Comparison of ENCODE assay signal across 9 mouse cellular contexts in genomic region chr11:115709829-115710559, GRCm38 (mm10). TPM values are rescaled to one million over a fixed set of nuclear protein-coding genes. Genes with fewer than 3 reads are reported as not detected.
A peak's percentile ranks its signal among the peaks of the same experiment; 100 is the strongest.
DNase-seq lines count a peak whose midpoint lies in the region; ATAC-seq and TF ChIP-seq lines count a peak whose summit lies in the region.
"Had no signal": no experiment of that assay in that cellular context is flagged by ENCODE, and none has a peak within 500 bp of the region (broad histone marks: within the 10 kb centered on the region; RNA-seq: fewer than 3 reads in every experiment).

No protein-coding gene starts in this region.

- no peak overlapping the region for H3K27ac ChIP-seq in heart, embryonic 14.5 days (replicated peaks in 1 of 2; ENCODE audit: control insufficient read depth in 1 of 2, insufficient read depth in 1 of 2, low read depth in 2 of 2, low read length in 2 of 2)
- H3K27ac ChIP-seq in embryonic facial prominence, embryonic 12.5 days = no peak overlapping the region
- peak overlapping the region; percentile 36; the same call in 1 of the 2 replicates for H3K27ac ChIP-seq in hindbrain, postnatal 0 days
- H3K27ac ChIP-seq in midbrain, embryonic 14.5 days (replicated peaks; ENCODE audit: low read depth, low read length) = peak overlapping the region; percentile 95; the same call in 1 of the 2 replicates
- no peak overlapping the region for H3K27ac ChIP-seq in left cerebral cortex, adult 2 months

- ATAC-seq in heart, embryonic 14.5 days (ENCODE audit: insufficient number of reproducible peaks, insufficient read depth, low FRiP score, low read depth) = no peak
- ATAC-seq in embryonic facial prominence, embryonic 12.5 days (ENCODE audit: insufficient number of reproducible peaks, insufficient read depth, low FRiP score, low TSS enrichment) = no peak
- ATAC-seq in hindbrain, postnatal 0 days = no peak
- ATAC-seq in midbrain, embryonic 14.5 days (ENCODE audit: low FRiP score, low TSS enrichment) = no peak
- ATAC-seq in inflammation-experienced regulatory T-cells, adult 6 months = no peak

- no peak for TF ChIP-seq CTCF in hindbrain, postnatal 0 days (IDR thresholded peaks at IDR 0.05; ENCODE audit: low read depth)
- no peak for TF ChIP-seq CTCF in left cerebral cortex, adult 2 months (IDR thresholded peaks at IDR 0.05)

- H3K9ac ChIP-seq in heart, embryonic 14.5 days (ENCODE audit: low read length) = peak overlapping the region; percentile 76; the same call in 1 of the 2 replicates
- H3K9ac ChIP-seq in embryonic facial prominence, embryonic 12.5 days = no peak overlapping the region; the same call in 1 of the 2 replicates
- H3K9ac ChIP-seq in hindbrain, postnatal 0 days (replicated peaks; ENCODE audit: low read length) = no peak overlapping the region
- peak overlapping the region; percentile 92; the same call in 1 of the 2 replicates for H3K9ac ChIP-seq in midbrain, embryonic 14.5 days (replicated peaks; ENCODE audit: low read length)

- no peaks in the 10 kb centered on the region for H3K9me3 ChIP-seq in heart, embryonic 14.5 days (ENCODE audit: control insufficient read depth, low read length)
- no peaks in the 10 kb centered on the region for H3K9me3 ChIP-seq in embryonic facial prominence, embryonic 12.5 days
- no peaks in the 10 kb centered on the region for H3K9me3 ChIP-seq in hindbrain, postnatal 0 days (ENCODE audit: low read length)
- H3K9me3 ChIP-seq in midbrain, embryonic 14.5 days (ENCODE audit: control insufficient read depth, low read length) = no peaks in the 10 kb centered on the region

- no peaks in the 10 kb centered on the region for H3K36me3 ChIP-seq in heart, embryonic 14.5 days (ENCODE audit: control insufficient read depth, insufficient read depth, low read length)
- no peaks in the 10 kb centered on the region for H3K36me3 ChIP-seq in embryonic facial prominence, embryonic 12.5 days
- H3K36me3 ChIP-seq in hindbrain, postnatal 0 days (ENCODE audit: insufficient read depth, low read length) = no peaks in the 10 kb centered on the region
- H3K36me3 ChIP-seq in midbrain, embryonic 14.5 days (ENCODE audit: control insufficient read depth, insufficient read depth, low read length) = no peaks in the 10 kb centered on the region

- H3K4me2 ChIP-seq in heart, embryonic 14.5 days (ENCODE audit: low read length) = peak overlapping the region; percentile 90
- peak overlapping the region; percentile 89 for H3K4me2 ChIP-seq in embryonic facial prominence, embryonic 12.5 days (replicated peaks)
- H3K4me2 ChIP-seq in hindbrain, postnatal 0 days (ENCODE audit: low read depth, low read length) = peak overlapping the region; percentile 91
- H3K4me2 ChIP-seq in midbrain, embryonic 14.5 days (ENCODE audit: low read length) = peak overlapping the region; percentile 84

- H3K4me3 ChIP-seq in heart, embryonic 14.5 days (ENCODE audit: control insufficient read depth in 1 of 2, insufficient read depth in 1 of 2, low read depth in 1 of 2, low read length in 2 of 2) = no peak overlapping the region
- no peak overlapping the region for H3K4me3 ChIP-seq in embryonic facial prominence, embryonic 12.5 days
- peak overlapping the region; percentile 99 for H3K4me3 ChIP-seq in hindbrain, postnatal 0 days (ENCODE audit: low read length)
- H3K4me3 ChIP-seq in midbrain, embryonic 14.5 days (replicated peaks; ENCODE audit: low read depth, low read length) = peak overlapping the region; percentile 99
- H3K4me3 ChIP-seq in left cerebral cortex, adult 2 months = no peak overlapping the region; the same call in 1 of the 2 replicates

- H3K27me3 ChIP-seq in heart, embryonic 14.5 days (ENCODE audit: control insufficient read depth, insufficient read depth, low read length) = no peaks in the 10 kb centered on the region
- no peaks in the 10 kb centered on the region for H3K27me3 ChIP-seq in embryonic facial prominence, embryonic 12.5 days
- no peaks in the 10 kb centered on the region for H3K27me3 ChIP-seq in hindbrain, postnatal 0 days (ENCODE audit: insufficient read depth, low read length)
- no peaks in the 10 kb centered on the region for H3K27me3 ChIP-seq in midbrain, embryonic 14.5 days (ENCODE audit: control insufficient read depth, insufficient read depth, low read length)

- DNase-seq in heart, postnatal 4 days = no peak
- no peak for DNase-seq in hindbrain, postnatal 0 days (ENCODE audit: low spot score)
- no peak for DNase-seq in midbrain, embryonic 14.5 days
- no peak for DNase-seq in left cerebral cortex, adult 2 months (ENCODE audit: extremely low spot score in 1 of 2, low spot score in 2 of 2)
- DNase-seq in layer of hippocampus, adult 8-10 months (ENCODE audit: low spot score in 2 of 2) = no peak
- DNase-seq: thymus, adult 2 months had no signal

- peaks cover 6 to 22% of the 10 kb centered on the region in 2 experiments for H3K4me1 ChIP-seq in heart, embryonic 14.5 days (ENCODE audit: control insufficient read depth in 2 of 2, insufficient read depth in 2 of 2, low read length in 2 of 2)
- peaks cover 20% of the 10 kb centered on the region for H3K4me1 ChIP-seq in embryonic facial prominence, embryonic 12.5 days
- H3K4me1 ChIP-seq in hindbrain, postnatal 0 days (ENCODE audit: insufficient read depth, low read length) = 0 out of 2 replicates have a peak, but pooled peaks cover 12% of the 10 kb centered on the region
- peaks cover 18% of the 10 kb centered on the region for H3K4me1 ChIP-seq in midbrain, embryonic 14.5 days (ENCODE audit: control insufficient read depth, insufficient read depth, low read length)

- intact Hi-C loops in left cerebral cortex, adult 2 months (cut with DNase I) = loop anchor here (1.0 to 10.0 kb wide), 2 partner anchors 36 to 225 kb away; no protein-coding TSS in a partner anchor

- 53% methylated on average over 6 of the region's 6 CpGs for WGBS in heart, embryonic 14.5 days
- WGBS in embryonic facial prominence, embryonic 12.5 days = 52% methylated on average over 6 of the region's 6 CpGs
- WGBS in hindbrain, postnatal 0 days = 49% methylated on average over 6 of the region's 6 CpGs
- WGBS in midbrain, embryonic 14.5 days = 59% methylated on average over 6 of the region's 6 CpGs

RNA-seq across cellular contexts. Expression of gene Grb2, which starts 1.6 kb away (rescaled TPM):
- 59.4 and 63.9 TPM in 2 replicates for polyA plus RNA-seq in heart, embryonic 14.5 days (2014; fragmentation: Nextera tagmentation; extraction: Ambion mirVana)
- 100 to 1,000 TPM; 119 to 134 TPM for total RNA-seq in heart, postnatal 4 days (2021)
- 115 and 118 TPM in 2 replicates for polyA plus RNA-seq in embryonic facial prominence, embryonic 12.5 days (2016; fragmentation: Nextera tagmentation; extraction: Ambion mirVana)
- 68.0 and 76.6 TPM in 2 replicates for total RNA-seq in hindbrain, postnatal 0 days (2014; rRNA removed)
- 139 and 159 TPM in 2 replicates for polyA plus RNA-seq in hindbrain, postnatal 0 days (2015; fragmentation: Nextera tagmentation; extraction: Ambion mirVana)
- 113 and 135 TPM in 2 replicates for polyA plus RNA-seq in midbrain, embryonic 14.5 days (2014; fragmentation: Nextera tagmentation; extraction: Ambion mirVana)
- 10 to 100 TPM; 31.7 to 35.5 (median 33.8) TPM for polyA plus RNA-seq in inflammation-experienced regulatory T-cells, adult 6 months (2017; shearing (Covaris generic))
- total RNA-seq in left cerebral cortex, adult 2 months (2021) = 100 to 1,000 TPM; 186 to 196 TPM
- 100 to 1,000 TPM; 179 to 220 (median 196) TPM for total RNA-seq in layer of hippocampus, adult 8-10 months (2022)

RNA-seq across cellular contexts. Expression of gene Tmem94, which starts 55.2 kb away (rescaled TPM):
- polyA plus RNA-seq in heart, embryonic 14.5 days (2014; fragmentation: Nextera tagmentation; extraction: Ambion mirVana) = 27.1 and 28.7 TPM in 2 replicates
- 100 to 1,000 TPM; 103 to 108 TPM for total RNA-seq in heart, postnatal 4 days (2021)
- 29.6 and 30.0 TPM in 2 replicates for polyA plus RNA-seq in embryonic facial prominence, embryonic 12.5 days (2016; fragmentation: Nextera tagmentation; extraction: Ambion mirVana)
- 42.4 and 42.6 TPM in 2 replicates for total RNA-seq in hindbrain, postnatal 0 days (2014; rRNA removed)
- polyA plus RNA-seq in hindbrain, postnatal 0 days (2015; fragmentation: Nextera tagmentation; extraction: Ambion mirVana) = 12.5 and 16.1 TPM in 2 replicates
- polyA plus RNA-seq in midbrain, embryonic 14.5 days (2014; fragmentation: Nextera tagmentation; extraction: Ambion mirVana) = 15.2 and 20.9 TPM in 2 replicates
- polyA plus RNA-seq in inflammation-experienced regulatory T-cells, adult 6 months (2017; shearing (Covaris generic)) = 10 to 100 TPM; 10.6 to 12.7 (median 11.5) TPM
- total RNA-seq in left cerebral cortex, adult 2 months (2021) = 10 to 100 TPM; 62.3 to 62.7 TPM
- 10 to 100 TPM; 49.7 to 64.2 (median 52.3) TPM for total RNA-seq in layer of hippocampus, adult 8-10 months (2022)

Comparison
In these comparisons a context has a peak if more than half of its experiments do, and no peak if none do; other contexts are left out.
1. H3K27ac ChIP-seq: peak in hindbrain, postnatal 0 days (single experiment) and midbrain, embryonic 14.5 days (single experiment); none in heart, embryonic 14.5 days (0 of 2), embryonic facial prominence, embryonic 12.5 days (single experiment) and left cerebral cortex, adult 2 months (single experiment).
2. H3K4me3 ChIP-seq: peak in hindbrain, postnatal 0 days (single experiment) and midbrain, embryonic 14.5 days (single experiment); none in heart, embryonic 14.5 days (0 of 2), embryonic facial prominence, embryonic 12.5 days (single experiment) and left cerebral cortex, adult 2 months (single experiment).
3. H3K9ac ChIP-seq: peak in heart, embryonic 14.5 days (single experiment) and midbrain, embryonic 14.5 days (single experiment); none in embryonic facial prominence, embryonic 12.5 days (single experiment) and hindbrain, postnatal 0 days (single experiment).
4. Peak in every context shown above with its lines, with median percentiles within 50 percentile points of each other: H3K4me2 ChIP-seq.